8 mouse cellular contexts compared by ENCODE assay signal in genomic region chr9:22389736-22390245, GRCm38 (mm10). TPM values are rescaled to one million over a fixed set of nuclear protein-coding genes. Genes with fewer than 3 reads are reported as not detected.
A peak's percentile ranks its signal among the peaks of the same experiment; 100 is the strongest.
DNase-seq lines count a peak whose midpoint lies in the region; ATAC-seq and TF ChIP-seq lines count a peak whose summit lies in the region.

No protein-coding gene starts in this region.

- no peak overlapping the region for H3K9ac ChIP-seq in heart, adult 2 months (ENCODE audit: low read depth, low read length)
- H3K9ac ChIP-seq in MEL (ENCODE audit: control insufficient read depth, low read depth, low read length, poor library complexity, severe bottlenecking) = peak overlapping the region; percentile 80
- H3K9ac ChIP-seq in heart, postnatal 0 days (replicated peaks; ENCODE audit: low read depth, low read length) = peak overlapping the region; percentile 87

- peak overlapping the region; percentile 85 for H3K4me2 ChIP-seq in heart, postnatal 0 days (ENCODE audit: low read depth, low read length)

- no peaks in the 10 kb centered on the region for H3K27me3 ChIP-seq in heart, adult 2 months (ENCODE audit: control insufficient read depth, insufficient read depth, low read length)
- no peaks in the 10 kb centered on the region for H3K27me3 ChIP-seq in MEL (ENCODE audit: control insufficient read depth in 1 of 2, insufficient read depth in 2 of 2, low read length in 2 of 2)
- H3K27me3 ChIP-seq in heart, postnatal 0 days (ENCODE audit: control insufficient read depth, insufficient read depth, low read length) = no peaks in the 10 kb centered on the region
- no peaks in the 10 kb centered on the region for H3K27me3 ChIP-seq in midbrain, embryonic 10.5 days (ENCODE audit: low read depth, poor library complexity, severe bottlenecking)

- H3K9me3 ChIP-seq in MEL (replicated peaks; ENCODE audit: insufficient read depth, low read length) = no peaks in the 10 kb centered on the region
- H3K9me3 ChIP-seq in heart, postnatal 0 days (replicated peaks; ENCODE audit: control insufficient read depth, low read length) = no peaks in the 10 kb centered on the region
- no peaks in the 10 kb centered on the region for H3K9me3 ChIP-seq in midbrain, embryonic 10.5 days (replicated peaks)

- 59% methylated on average over 6 of the region's 6 CpGs for WGBS in heart, adult 2 months
- WGBS in heart, postnatal 0 days = 57% methylated on average over 6 of the region's 6 CpGs
- 72% methylated on average over 6 of the region's 6 CpGs for WGBS in midbrain, embryonic 10.5 days

- TF ChIP-seq CTCF in heart, adult 2 months (IDR thresholded peaks at IDR 0.05) = no peak
- no peak for TF ChIP-seq CTCF in MEL (IDR thresholded peaks at IDR 0.05 in 2 of 3, conservative IDR thresholded peaks at IDR 0.05 in 1 of 3; ENCODE audit: control insufficient read depth in 1 of 3, insufficient read depth in 1 of 3, low read depth in 2 of 3, low read length in 3 of 3, poor library complexity in 1 of 3, severe bottlenecking in 1 of 3)
- no peak for TF ChIP-seq CTCF in heart, postnatal 0 days (IDR thresholded peaks at IDR 0.05; ENCODE audit: low read depth)

- no peak for TF ChIP-seq RAD21 in MEL (IDR thresholded peaks at IDR 0.05; ENCODE audit: low read depth, low read length)

- no peaks in the 10 kb centered on the region for H3K4me1 ChIP-seq in heart, adult 2 months (ENCODE audit: control insufficient read depth, insufficient read depth, low read length)
- H3K4me1 ChIP-seq in MEL (ENCODE audit: control insufficient read depth in 1 of 2, insufficient read depth in 2 of 2, low read length in 2 of 2) = peaks cover 22 to 31% of the 10 kb centered on the region in 2 experiments
- H3K4me1 ChIP-seq in heart, postnatal 0 days (ENCODE audit: control insufficient read depth, insufficient read depth) = peaks cover 14% of the 10 kb centered on the region
- H3K4me1 ChIP-seq in midbrain, embryonic 10.5 days = peaks cover 37% of the 10 kb centered on the region

- no peak for TF ChIP-seq EP300 in heart, adult 2 months (IDR thresholded peaks at IDR 0.05; ENCODE audit: insufficient read depth, low read depth, low read length)
- no peak for TF ChIP-seq EP300 in MEL (IDR thresholded peaks at IDR 0.05; ENCODE audit: low read depth in 1 of 2, low read length in 2 of 2)
- TF ChIP-seq EP300 in heart, postnatal 0 days (IDR thresholded peaks at IDR 0.05; ENCODE audit: low read depth) = no peak

- intact Hi-C loops in heart, adult 2 months (cut with DNase I) = loop anchor here (2.0 kb wide), 1 partner anchor 21 kb away; the partner anchor contains the start of gene 9530077C05Rik

- H3K4me3 ChIP-seq in heart, adult 2 months = no peak overlapping the region; the same call in 1 of the 2 replicates
- H3K4me3 ChIP-seq in MEL (ENCODE audit: control insufficient read depth in 1 of 2, insufficient read depth in 1 of 2, low read depth in 2 of 2, low read length in 2 of 2) = peak overlapping the region; percentile 61 to 75
- peak overlapping the region; percentile 84 for H3K4me3 ChIP-seq in heart, postnatal 0 days (ENCODE audit: low read depth, low read length)
- H3K4me3 ChIP-seq in midbrain, embryonic 10.5 days = peak overlapping the region; percentile 86

- ATAC-seq in heart, postnatal 0 days (ENCODE audit: insufficient read depth, low read depth) = no peak
- ATAC-seq in CD4-positive, CD25-positive, alpha-beta regulatory T cell, adult 4 months = no peak

- TF ChIP-seq POLR2A in heart, adult 2 months (IDR thresholded peaks at IDR 0.05; ENCODE audit: insufficient read depth, low read depth, low read length) = no peak
- no peak for TF ChIP-seq POLR2A in MEL (IDR thresholded peaks at IDR 0.05; ENCODE audit: control insufficient read depth in 1 of 2, insufficient read depth in 1 of 2, low read depth in 1 of 2, low read length in 2 of 2, poor library complexity in 1 of 2)

- no peaks in the 10 kb centered on the region; the same call in 1 of the 2 replicates for H3K36me3 ChIP-seq in heart, adult 2 months (ENCODE audit: control insufficient read depth, insufficient read depth, low read length)
- peaks cover 21 to 40% of the 10 kb centered on the region in 2 experiments for H3K36me3 ChIP-seq in MEL (ENCODE audit: control insufficient read depth in 1 of 2, insufficient read depth in 2 of 2, low read length in 2 of 2)
- no peaks in the 10 kb centered on the region for H3K36me3 ChIP-seq in heart, postnatal 0 days (replicated peaks; ENCODE audit: control insufficient read depth, insufficient read depth, low read length)
- peaks cover 10% of the 10 kb centered on the region for H3K36me3 ChIP-seq in midbrain, embryonic 10.5 days

- no peaks in the 10 kb centered on the region for H3K79me2 ChIP-seq in heart, adult 2 months (replicated peaks; ENCODE audit: control insufficient read depth, insufficient read depth, low read length)
- peaks cover 41% of the 10 kb centered on the region for H3K79me2 ChIP-seq in MEL (ENCODE audit: control insufficient read depth, insufficient read depth, low read length, poor library complexity)

- DNase-seq in heart, adult 2 months = no peak
- DNase-seq in heart, adult 18-20 months = no peak
- DNase-seq in MEL (ENCODE audit: low read depth, low spot score) = peak; percentile 91
- DNase-seq in heart, postnatal 0 days (ENCODE audit: low spot score) = no peak
- no peak for DNase-seq in midbrain, embryonic 10.5 days (ENCODE audit: low spot score)
- DNase-seq in urinary bladder, postnatal 36 days (ENCODE audit: low spot score in 2 of 2) = no peak
- DNase-seq in spleen, postnatal 36 days (ENCODE audit: low spot score in 2 of 2) = no peak

- peak overlapping the region; percentile 92 for H3K27ac ChIP-seq in heart, adult 2 months
- peak overlapping the region; percentile 83 for H3K27ac ChIP-seq in MEL (ENCODE audit: control insufficient read depth, low read depth, low read length)
- peak overlapping the region; percentile 95 for H3K27ac ChIP-seq in heart, postnatal 0 days (ENCODE audit: low read depth)
- peak overlapping the region; percentile 97 for H3K27ac ChIP-seq in midbrain, embryonic 10.5 days (replicated peaks)

TF ChIP-seq in MEL, 35 proteins besides CTCF, POLR2A, EP300 and RAD21:
- TF ChIP-seq E2F4 (IDR thresholded peaks at IDR 0.05; ENCODE audit: borderline replicate concordance, low read depth, low read length) = no peak
- TF ChIP-seq UBTF (IDR thresholded peaks at IDR 0.05; ENCODE audit: borderline replicate concordance, insufficient read depth, low read depth, low read length) = no peak
- no peak for TF ChIP-seq ETS1 (IDR thresholded peaks at IDR 0.05; ENCODE audit: low read depth, low read length)
- TF ChIP-seq MAX (IDR thresholded peaks at IDR 0.05; ENCODE audit: low read length) = no peak
- TF ChIP-seq TAL1 (IDR thresholded peaks at IDR 0.05; ENCODE audit: low read length) = no peak
- no peak for TF ChIP-seq GABPA (IDR thresholded peaks at IDR 0.05; ENCODE audit: low read depth, low read length)
- TF ChIP-seq ZMIZ1 (IDR thresholded peaks at IDR 0.05; ENCODE audit: low read depth, low read length) = no peak
- no peak for TF ChIP-seq SMC3 (IDR thresholded peaks at IDR 0.05; ENCODE audit: low read depth, low read length)
- TF ChIP-seq POLR2AphosphoS5 (IDR thresholded peaks at IDR 0.05; ENCODE audit: borderline replicate concordance, low read depth, low read length) = no peak
- TF ChIP-seq USF2 (IDR thresholded peaks at IDR 0.05; ENCODE audit: borderline replicate concordance in 1 of 2, insufficient read depth in 1 of 2, low read depth in 1 of 2, low read length in 2 of 2) = no peak
- TF ChIP-seq POLR2AphosphoS2 (IDR thresholded peaks at IDR 0.05; ENCODE audit: low read length) = no peak
- TF ChIP-seq MAZ (IDR thresholded peaks at IDR 0.05; ENCODE audit: low read depth, low read length) = no peak
- no peak for TF ChIP-seq USF1 (IDR thresholded peaks at IDR 0.05; ENCODE audit: low read depth, low read length)
- no peak for TF ChIP-seq GATA1 (IDR thresholded peaks at IDR 0.05; ENCODE audit: low read depth, low read length)
- no peak for TF ChIP-seq BHLHE40 (IDR thresholded peaks at IDR 0.05; ENCODE audit: borderline replicate concordance, low read depth, low read length)
TF ChIP-seq in MEL: peak in this region for 0.

RNA-seq across cellular contexts. Expression of gene Anln, which starts 0.8 kb away (rescaled TPM):
- total RNA-seq in heart, adult 2 months (2021) = 1 to 10 TPM; 1.4 to 1.5 TPM
- 0.43 and 0.82 TPM in 2 replicates for polyA plus RNA-seq in heart, adult 2 months (2012; rRNA removed)
- 1 to 10 TPM; 1.6 TPM for total RNA-seq in heart, adult 18-20 months (2021)
- 93.3 and 105 TPM in 2 replicates for total RNA-seq in MEL (2012; rRNA removed)
- 100 to 1,000 TPM in 1 of 2 experiments, 10 to 100 TPM in 1; 93.3 to 114 TPM for polyA plus RNA-seq in MEL (2012; ENCODE audit: insufficient read depth in 1 of 2, insufficient read length in 2 of 2, low read depth in 1 of 2, low replicate concordance in 2 of 2, missing spikeins in 1 of 2)
- total RNA-seq in heart, postnatal 0 days (2014; rRNA removed; ENCODE audit: low replicate concordance) = 35.0 and 50.9 TPM in 2 replicates
- polyA plus RNA-seq in heart, postnatal 0 days (2015; fragmentation: Nextera tagmentation; extraction: Ambion mirVana) = 12.8 and 12.9 TPM in 2 replicates
- 38.3 and 40.4 TPM in 2 replicates for polyA plus RNA-seq in midbrain, embryonic 10.5 days (2016; fragmentation: Nextera tagmentation; extraction: Ambion mirVana)
- 1 to 10 TPM; 2.8 to 4.3 TPM for polyA plus RNA-seq in CD4-positive, CD25-positive, alpha-beta regulatory T cell, adult 4 months (2017; shearing (Covaris generic))

RNA-seq across cellular contexts. Expression of gene 9530077C05Rik, which starts 21.5 kb away (rescaled TPM):
- total RNA-seq in heart, adult 2 months (2021) = under 1 TPM; 0.29 to 0.50 TPM
- polyA plus RNA-seq in heart, adult 2 months (2012; rRNA removed) = 0.27 and 0.53 TPM in 2 replicates
- under 1 TPM; 0.30 to 0.31 TPM for total RNA-seq in heart, adult 18-20 months (2021)
- 4.1 and 4.5 TPM in 2 replicates for total RNA-seq in MEL (2012; rRNA removed)
- 1 to 10 TPM in 1 of 2 experiments, not detected in 1; 6.9 TPM for polyA plus RNA-seq in MEL (2012; ENCODE audit: insufficient read depth in 1 of 2, insufficient read length in 2 of 2, low read depth in 1 of 2, low replicate concordance in 2 of 2, missing spikeins in 1 of 2)
- 0.69 and 1.6 TPM in 2 replicates for total RNA-seq in heart, postnatal 0 days (2014; rRNA removed; ENCODE audit: low replicate concordance)
- 0.62 and 0.85 TPM in 2 replicates for polyA plus RNA-seq in heart, postnatal 0 days (2015; fragmentation: Nextera tagmentation; extraction: Ambion mirVana)
- 9.5 and 10.4 TPM in 2 replicates for polyA plus RNA-seq in midbrain, embryonic 10.5 days (2016; fragmentation: Nextera tagmentation; extraction: Ambion mirVana)
- 1 to 10 TPM; 1.1 to 1.2 TPM for polyA plus RNA-seq in CD4-positive, CD25-positive, alpha-beta regulatory T cell, adult 4 months (2017; shearing (Covaris generic))
